Mouse (Mus musculus) testis, postnatal 10 days (tissue): Measurements from ENCODE around the gene Hist2h4.
"Not testable (repeated sequence)": the region's sequence is repeated elsewhere in the genome, so short reads cannot be mapped to it uniquely, and the experiment has no call there.

Source experiments
- DNase-seq: peaks from one replicate; pipeline ENCODE4 v3.0.0; 2021; ENCODE audit warnings: low spot score

Gene Hist2h4

DNA sequence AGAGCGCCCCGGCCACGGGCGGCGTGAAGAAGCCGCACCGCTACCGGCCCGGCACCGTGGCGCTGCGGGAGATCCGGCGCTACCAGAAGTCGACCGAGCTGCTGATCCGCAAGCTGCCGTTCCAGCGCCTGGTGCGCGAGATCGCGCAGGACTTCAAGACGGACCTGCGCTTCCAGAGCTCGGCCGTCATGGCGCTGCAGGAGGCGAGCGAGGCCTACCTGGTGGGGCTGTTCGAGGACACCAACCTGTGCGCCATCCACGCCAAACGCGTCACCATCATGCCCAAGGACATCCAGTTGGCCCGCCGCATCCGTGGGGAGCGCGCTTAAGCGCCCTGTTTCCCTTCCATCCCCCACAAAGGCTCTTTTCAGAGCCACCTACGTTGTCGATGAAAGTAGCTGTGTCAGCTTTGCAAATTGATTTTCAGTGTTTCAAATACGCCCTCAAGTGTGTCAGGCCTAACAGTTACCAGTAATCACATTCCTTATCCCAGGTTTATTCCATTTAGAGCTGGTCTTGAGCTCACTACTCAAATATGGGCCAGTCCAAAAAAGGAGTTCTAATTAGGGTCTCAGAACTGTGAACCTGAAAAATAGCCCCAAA lies 5.8 kb upstream of the Hist2h4 start:
- not testable (repeated sequence) for DNase-seq

DNA sequence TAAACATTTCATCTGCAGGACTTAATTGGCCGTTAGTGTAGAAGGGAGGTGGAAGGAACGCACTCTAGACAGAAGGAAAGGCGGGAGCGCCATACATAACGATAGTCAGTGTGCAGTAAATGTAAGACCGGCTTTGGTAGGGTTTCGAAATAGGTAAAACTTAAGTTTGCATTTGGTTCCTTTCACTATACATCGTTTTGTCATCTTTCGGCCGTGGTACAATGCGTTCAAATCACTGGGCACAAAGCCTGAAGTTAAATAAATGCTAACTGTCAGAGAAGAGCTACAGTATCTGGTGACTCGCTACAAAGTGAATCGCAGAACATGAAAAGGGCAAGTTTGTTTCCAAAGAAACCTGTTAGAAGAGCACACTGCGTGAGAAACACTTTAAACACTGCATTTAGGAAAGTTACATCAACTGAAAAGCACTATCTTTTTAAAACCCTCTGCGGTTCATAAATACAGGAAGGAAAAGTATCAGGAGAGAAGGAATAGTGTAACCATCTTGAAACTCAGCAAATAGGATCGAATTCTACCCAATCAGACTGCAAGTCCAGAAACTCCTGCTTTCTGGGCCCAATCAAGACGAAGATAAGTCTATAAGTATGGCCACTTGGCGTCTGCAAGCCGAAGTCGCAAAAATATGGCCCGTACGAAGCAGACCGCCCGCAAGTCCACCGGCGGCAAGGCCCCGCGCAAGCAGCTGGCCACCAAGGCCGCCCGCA lies 5.1 kb upstream of the Hist2h4 start, which contains the start of gene Hist2h3b:
Hist2h3b (plus strand) TSS at position 604 of the 725 bp plus-strand sequence.
- DNase-seq: peak; percentile 79

DNA sequence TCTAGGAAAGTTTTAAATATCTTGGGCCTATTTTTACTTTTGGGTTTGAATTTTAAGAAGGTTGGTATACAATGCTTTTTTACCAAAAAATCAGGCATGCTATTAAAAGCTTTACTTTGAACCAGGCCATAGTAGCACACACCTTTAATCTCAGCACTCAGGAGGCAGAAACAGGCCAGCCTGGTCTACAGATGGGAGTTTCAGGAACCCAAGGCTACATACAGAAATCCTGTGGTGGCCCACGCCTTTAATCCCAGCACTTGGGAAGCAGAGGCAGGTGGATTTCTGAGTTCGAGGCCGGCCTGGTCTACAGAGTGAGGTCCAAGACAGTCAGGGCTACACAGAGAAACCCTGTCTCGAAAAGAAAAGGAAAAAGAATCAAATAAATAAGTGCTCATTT lies 4.4 kb upstream of the Hist2h4 start:
- DNase-seq: no peak

DNA sequence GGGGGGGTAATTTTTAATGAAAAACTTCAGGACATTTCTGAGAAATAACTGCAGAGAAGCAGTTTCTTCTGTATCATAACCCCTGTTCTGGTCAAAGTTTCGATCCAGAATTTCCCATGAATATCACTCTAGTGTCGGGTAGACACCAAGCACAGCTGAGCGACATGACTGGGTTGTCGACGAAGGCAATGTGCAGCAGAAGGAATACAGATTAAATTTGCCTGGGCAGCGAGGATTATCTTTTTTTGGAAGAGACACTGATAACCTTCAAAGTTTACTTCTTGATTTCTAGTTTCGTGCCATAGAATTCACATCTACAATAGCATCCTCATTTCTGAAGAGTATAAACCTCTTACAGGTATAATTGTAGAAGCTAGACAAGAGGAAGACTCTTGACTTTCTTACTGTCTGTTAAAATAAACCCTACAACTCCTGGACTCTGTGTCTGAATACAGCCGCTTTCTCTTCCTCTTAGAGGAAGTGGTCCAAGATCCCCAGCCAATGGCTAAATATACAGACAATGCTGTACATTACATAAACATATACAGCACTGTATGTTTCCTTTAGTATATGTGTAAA lies 3.1 kb upstream of the Hist2h4 start:
- DNase-seq: no peak

DNA sequence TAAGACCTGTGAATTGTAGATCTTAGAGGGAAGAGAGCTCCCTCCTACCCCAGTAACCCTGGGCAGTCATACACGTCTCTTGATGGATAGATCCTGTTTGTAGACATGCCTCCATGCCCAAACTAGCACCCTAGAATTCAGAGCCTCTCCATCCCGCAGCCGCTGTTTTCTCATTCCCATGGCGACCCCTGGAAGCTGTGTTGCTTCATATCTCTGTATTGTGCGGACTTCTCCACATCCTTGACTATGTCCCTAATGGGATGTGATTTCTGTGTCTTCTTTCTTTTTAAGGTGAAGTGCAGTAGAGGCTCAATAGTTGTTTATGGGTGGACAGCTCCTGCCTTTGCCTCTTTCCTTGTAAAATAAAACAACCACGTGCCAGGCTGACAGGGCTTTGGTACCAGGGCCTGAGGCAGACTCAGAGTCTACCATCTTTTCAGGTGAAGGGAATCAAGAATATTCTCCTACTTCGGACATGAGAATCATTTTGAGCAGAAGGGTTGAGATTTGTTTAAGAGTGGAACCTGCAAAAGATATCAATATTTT lies 1.4 kb upstream of the Hist2h4 start:
- no peak for DNase-seq

DNA sequence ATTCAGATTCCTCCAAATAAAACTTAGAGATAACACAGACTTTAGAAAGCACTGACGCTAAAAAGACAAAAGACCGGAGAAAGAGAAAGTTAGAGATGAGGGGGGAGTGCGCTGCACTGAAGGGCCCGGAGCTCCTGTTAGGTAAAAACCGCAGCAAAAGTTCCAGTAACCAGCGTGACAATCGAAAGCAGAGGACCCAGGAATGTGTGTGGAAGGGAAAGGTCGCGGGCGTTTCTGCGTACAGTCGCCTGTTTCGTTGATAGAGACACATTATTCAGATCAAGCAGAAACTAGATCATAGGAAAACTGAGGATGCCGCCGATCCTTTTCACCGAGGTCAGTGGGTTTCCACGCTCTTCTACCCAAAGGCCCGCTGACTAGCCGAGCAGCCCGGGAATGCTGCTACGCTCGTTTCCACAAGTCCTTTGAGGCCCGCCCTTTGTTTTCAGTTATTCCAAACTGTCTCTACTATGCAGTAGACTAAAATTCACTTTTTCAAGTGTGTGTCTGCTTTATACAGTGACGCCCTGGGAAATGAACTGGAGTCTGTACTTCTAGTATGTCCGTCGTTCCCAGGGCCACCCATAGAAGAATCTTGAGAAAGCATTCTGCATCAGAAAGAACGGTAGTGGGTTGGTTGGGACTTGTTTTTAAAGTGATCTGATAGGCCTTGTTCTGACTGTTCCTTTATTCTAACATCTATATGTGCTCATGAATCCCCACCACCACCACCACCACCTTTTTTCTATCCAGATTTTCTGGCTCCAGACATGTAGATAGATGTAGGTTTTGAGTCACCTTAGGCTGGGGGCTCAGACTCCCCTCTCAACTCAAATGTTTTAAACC lies 670 bp upstream of the Hist2h4 start:
- peak; percentile 58 for DNase-seq

DNA sequence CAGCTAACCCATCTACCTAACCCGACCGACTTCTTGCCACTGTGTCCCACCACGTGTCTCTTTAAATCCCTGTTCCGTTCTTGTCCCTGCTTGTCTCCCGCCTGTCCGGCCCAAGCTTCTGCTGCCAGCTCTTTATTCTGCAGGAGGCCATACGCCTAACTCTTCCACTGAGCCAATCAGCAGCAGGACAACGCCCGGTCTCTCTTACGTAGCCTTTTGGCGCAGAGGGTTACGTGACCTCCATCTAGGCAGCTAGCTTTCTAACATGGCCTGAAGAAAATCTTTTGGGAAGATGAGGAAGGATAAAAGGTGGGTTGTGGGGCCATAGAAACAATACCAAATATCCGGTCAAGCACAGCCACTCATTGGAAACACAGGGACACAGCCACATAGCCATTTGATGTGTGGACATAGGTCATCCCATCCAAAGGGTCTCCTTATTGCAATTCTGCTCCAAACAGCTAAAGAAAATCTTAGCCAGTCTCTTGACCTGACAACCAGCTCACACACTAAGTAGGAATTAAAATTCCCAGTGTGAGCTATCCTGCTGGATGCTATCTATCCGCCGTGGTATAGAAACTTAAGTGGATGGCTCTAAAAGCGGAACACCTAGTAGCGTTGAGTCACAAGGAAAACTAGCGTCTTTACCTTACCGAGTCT lies 765 bp downstream of the Hist2h4 start:
- peak; percentile 68 for DNase-seq

DNA sequence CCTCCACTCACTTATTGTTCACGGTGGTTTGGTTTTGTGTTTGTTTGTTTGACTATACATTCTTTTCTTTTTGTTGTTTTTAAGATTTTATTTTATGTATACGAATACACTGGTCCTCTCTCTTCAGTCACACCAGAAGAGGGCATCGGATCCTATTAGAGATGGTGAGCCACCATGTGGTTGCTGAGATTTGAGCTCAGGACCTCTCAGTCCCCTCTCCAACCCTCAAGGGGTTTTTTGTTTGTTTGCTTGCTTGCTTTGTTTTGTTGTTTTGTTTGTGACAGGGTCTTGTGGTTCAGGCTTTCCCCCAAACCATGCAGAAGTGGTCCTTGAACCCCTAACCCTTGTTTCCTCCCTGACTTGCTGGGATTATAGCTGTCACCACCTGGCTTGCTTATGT lies 1.5 kb downstream of the Hist2h4 start:
- no peak for DNase-seq

DNA sequence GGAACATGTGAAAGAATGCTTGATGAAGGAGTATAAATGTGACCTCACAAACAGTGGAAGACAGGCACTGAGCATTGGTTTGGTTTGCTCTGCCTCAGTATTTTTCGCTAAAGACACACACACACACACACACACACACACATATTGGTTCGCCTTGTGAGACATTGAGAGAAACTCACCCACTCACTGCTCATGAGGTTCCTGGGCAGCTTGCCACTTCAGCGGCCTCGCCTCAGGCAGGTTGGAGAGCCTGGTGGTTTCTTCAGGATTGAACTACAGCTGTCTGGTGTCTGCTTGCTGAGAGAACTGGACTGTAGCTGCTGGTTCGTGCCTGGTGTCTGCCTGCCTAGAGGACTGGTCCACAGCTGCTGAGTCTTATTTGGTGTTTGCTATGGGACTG lies 2.9 kb downstream of the Hist2h4 start:
- no peak for DNase-seq

DNA sequence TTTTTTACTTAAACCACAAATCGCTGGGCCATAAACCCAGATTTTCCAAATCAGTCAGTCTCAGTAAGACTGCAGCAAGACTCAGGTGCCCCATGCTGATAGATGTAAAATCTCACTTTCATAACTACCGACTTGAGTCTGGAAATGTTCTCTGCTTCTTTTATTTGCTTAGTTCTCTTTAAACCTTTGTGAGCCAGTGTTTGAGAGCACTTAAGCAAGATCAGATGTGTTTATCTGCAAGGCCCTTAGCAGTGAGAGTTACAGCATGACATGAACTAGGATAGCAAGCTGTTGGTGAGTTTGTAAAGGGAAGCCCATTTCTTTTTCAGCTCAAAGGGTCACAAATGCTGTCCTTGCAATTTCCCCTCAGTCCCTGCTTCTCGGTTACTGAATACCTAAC lies 5.9 kb downstream of the Hist2h4 start:
- no peak for DNase-seq

DNA sequence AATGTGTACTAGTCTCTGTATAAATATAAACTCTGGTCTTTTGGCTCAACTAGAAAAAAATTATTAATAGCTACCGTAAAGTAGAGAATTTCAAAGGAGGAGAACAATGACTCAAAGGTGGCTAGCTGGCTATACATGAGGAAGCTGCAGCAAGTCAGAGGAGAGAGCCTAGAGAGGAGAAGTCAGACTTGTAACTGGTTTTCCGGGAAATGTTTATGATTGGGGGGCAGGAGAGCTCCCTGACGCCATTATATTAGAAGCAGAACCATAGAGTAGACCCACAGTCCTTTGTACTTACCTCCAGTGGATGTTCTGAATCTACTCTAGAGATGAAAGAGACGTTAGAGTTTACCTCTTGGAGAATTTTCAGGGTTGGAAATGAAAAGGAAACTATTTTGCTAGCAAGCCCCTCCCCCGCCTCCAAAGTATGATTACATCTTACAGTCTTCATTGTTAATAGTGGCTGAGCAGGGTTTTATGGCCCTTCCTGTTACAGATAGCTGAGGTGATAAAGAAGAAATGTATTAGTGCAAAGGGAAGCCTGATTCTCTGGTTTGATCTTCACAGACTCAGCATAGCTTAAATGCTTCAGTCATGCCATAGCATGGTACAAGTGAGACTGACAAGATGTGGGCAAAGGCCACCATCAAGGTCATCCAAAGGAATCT lies 7.1 kb downstream of the Hist2h4 start:
- DNase-seq: no peak

DNA sequence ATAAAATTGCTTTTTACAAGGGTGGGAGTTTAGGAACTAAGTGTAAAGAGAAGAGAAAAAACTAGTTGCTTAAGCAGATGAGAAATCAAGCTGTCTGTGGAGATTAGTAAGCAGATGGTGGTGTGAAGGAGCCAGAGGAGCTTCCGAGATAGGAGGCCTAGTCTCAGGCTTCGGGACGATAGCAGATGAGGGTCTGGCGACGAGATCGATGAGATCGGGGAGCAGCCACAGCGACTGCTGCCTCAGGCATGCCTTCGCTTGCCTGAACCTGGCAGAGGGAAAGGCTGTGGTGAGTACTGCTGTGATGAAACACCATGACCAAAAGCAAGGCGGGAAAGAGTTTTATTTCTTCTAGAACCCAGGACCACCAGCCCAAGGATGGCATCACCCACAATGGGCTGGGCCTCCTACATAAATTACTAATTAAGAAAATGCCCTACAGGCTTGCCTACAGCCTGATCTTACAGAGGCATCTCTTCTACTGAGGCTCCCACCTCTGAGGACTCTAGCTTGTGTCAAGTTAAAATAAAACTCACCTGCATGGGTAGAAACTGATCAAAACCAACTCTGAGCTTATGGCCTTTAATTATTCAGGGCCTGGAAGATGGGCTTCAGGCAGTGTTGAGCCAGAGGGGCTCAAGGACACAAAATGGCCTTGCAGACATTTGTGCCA lies 8.3 kb downstream of the Hist2h4 start:
- no peak for DNase-seq

DNA sequence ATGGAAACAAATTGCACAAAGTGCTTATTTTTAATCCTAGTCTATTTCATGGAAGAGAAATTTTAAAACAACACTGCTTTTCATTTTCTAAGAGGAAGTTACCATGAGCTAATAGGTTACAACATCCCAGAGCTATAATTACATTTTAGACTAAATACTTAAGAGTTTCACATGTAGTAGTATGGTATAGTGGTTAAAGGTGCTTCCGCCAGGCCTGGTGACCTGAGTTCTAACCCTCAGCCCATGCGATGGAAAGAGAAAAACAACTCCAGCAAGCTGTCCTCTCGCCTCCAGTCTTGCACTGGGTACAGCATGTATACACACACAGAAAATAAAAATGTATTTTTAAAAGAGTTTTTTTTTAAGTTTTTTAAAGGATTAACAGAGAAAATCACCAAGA lies 11.3 kb downstream of the Hist2h4 start:
- DNase-seq: no peak

DNA sequence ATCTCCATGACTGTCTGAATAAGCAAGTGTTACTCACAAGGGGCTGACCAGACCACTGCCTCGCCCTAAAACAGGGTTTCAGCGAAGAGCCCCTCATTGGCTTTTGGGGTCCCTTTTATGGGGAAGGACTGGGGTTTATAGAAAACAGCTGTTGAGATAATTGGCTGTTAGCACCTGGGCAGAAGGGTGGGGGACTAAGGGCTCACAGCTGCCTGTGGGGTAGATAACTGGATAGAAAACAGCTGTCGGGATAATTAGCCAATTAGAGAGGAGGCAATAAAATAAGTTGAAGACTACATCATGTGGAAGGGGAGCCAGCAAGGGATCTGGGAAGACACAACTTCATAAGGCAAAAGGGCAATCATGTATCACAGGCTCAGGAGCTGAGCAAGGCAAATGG lies 12.2 kb downstream of the Hist2h4 start:
- no peak for DNase-seq

DNA sequence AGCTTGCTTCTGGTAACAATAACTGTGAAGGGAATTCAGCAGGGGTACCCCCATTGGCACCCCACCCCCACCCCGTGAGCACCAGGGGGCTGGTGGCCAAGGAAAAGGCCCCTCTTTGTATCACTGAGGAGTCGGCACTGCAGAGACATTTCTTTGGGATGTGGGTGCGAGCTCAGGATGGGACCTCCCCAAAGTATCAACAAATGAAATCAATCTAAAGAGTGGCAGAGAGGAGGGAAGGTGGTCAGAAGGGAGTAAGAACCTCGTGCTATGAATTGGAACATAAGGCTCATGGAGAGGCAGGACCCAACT lies 14.1 kb downstream of the Hist2h4 start:
- DNase-seq: no peak

DNA sequence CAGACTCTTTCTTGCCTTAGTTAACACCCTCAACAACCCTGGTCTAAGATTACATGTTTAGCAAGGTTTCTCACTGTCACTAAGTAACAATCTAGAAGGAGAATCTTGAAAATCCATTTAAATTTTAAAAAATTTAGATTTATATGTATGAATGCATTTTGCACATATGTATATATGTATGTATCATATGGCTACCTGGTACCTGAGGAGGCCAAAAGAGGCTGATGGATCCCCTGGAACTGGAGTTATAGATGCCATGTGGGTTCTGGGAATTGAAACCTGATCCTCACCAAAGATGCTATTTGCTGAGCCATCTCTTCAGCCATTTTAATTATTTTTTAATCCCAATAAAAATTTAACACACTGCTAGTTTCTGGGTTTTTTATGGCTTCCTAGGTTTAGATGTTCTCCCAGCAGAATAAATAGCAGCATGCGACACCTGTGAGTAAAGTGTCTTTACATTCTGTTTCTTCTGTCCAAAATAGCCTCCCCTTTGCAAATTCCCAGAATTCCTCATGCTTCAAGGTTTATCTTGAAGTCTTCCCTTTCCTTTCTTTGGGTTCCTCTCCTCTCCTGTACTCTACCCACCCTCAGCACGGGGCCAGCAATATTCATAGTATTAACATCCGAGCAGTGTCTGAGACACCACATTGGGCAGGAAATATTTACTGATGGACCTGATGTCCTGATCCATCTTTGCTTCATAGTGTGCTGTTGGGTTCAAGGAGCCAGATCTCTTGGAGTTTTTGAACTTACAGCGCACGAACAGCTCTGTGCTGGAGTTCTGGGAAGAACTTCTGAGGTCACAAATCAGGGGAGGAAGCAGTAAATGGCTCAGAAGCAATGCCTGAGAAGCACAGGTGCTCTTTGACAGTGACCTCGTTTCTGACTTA lies 14.7 kb downstream of the Hist2h4 start:
- no peak for DNase-seq

DNA sequence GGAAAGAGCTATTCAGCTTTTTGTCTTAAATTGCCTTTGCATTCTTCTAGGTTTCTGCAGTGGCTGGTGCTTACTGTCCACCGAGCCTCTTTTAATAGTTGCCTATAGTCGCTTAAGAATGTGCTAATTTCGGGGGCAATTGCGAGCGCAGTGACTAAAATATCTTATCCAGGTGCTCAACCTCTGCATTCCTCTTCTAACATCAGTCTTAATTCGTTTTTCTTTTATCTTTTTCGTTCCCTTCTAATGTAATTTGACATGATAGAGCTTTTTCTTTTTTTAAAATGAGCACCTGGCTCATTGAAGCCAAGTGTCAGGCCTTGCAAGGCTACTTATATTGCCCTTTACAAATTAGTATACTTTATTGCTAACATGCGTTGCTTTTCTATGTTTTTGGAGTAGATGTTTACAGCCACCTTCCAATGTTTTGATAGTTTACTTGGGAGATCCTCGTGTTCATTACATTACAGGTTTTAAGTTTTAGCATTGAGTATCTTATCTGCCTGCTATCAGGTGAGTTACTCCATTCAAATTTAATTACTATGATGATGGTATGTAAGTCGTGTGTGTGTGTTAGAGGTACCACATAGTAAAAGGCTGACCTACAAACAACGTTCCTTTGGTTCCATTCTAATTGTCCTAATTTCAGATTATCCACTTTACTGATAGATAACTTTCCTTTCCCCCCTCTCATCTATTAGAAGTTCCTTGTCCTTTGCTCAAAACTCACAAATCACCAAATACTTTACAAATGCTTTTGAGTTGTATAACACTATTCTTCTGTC lies 15.6 kb downstream of the Hist2h4 start:
- no peak for DNase-seq

DNA sequence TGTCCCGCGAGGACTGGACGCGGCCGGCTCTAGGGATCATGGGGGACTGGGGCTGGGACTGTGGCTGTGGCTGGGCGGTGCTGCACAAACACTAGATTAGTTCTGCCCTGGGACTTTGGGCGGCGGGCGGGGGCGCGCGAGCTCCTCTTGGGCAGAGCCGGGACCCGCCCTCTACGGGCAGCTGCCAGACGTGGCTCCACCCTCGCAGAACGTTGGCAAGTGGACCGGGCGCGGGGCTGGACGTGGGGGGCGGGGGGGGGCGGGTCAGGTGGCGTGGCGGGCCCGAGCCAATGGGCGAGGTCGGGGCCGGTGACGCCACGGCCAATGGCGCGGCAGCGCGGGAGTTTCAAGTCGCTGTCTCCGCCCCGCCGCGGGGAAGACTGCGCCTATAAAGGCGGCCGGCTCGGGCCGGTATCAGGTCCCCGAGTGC lies 16.7 kb downstream of the Hist2h4 start, which contains the start of gene Hist2h3c1:
Hist2h3c1 (plus strand) TSS at position 259 of the 430 bp plus-strand sequence.
- not testable (repeated sequence) for DNase-seq

DNA sequence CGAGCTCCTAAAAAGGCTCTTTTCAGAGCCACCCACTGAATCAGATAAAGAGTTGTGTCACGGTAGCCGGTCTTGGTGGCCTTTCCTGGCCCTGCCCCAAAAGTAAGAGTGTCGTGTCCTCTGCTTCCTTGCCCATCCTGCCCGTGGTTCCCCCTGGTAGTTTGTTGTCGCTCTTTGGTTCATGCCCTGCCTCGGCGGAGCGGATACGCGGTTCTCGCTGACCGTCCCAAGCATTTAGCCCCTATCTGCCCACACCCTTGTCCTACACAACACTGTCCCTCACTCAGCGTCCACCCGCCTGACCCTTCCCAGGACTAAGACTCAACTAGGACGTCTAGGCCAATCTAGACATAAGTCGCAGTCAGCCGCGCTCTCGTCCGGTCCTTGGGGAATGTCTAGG lies 17.1 kb downstream of the Hist2h4 start:
- DNase-seq: not testable (repeated sequence)
